Mouse (Mus musculus) cortical plate, adult 2 months (tissue): ENCODE data around the gene Rbm46. TPM values are rescaled to one million over a fixed set of nuclear protein-coding genes. Genes with fewer than 3 reads are reported as not detected.

Source experiments
- H3K27ac ChIP-seq: fragments of 200-500 bp; 2 replicates; pipeline ENCODE4 v1.5.1; 2012; ENCODE audit warnings: low read length, control low read depth, inconsistent platforms; ENCODE audit not compliant: insufficient read depth
- H3K4me1 ChIP-seq: fragments of 200-500 bp; 2 replicates; pipeline ENCODE4 v1.6.1; 2011; ENCODE audit warnings: low read length; ENCODE audit not compliant: control insufficient read depth, insufficient read depth
- H3K4me3 ChIP-seq: fragments of 200-500 bp; 2 replicates; pipeline ENCODE4 v1.5.1; 2011; ENCODE audit warnings: mild to moderate bottlenecking, low read length, control low read depth; ENCODE audit not compliant: insufficient read depth
- CTCF ChIP-seq: fragments of 200-500 bp; IDR thresholded peaks from 2 replicates; pipeline ENCODE4 v1.5.1; 2011; ENCODE audit warnings: mild to moderate bottlenecking, control low read depth, low read length; ENCODE audit not compliant: insufficient read depth; ENCODE audit errors: extremely low read depth
- POLR2A ChIP-seq: fragments of 200-500 bp; IDR thresholded peaks from 2 replicates; pipeline ENCODE4 v1.6.1; 2011; ENCODE audit warnings: mild to moderate bottlenecking, low read length, control low read depth; ENCODE audit not compliant: insufficient read depth; ENCODE audit errors: extremely low read depth
- polyA plus RNA-seq: library from polyadenylated mRNA; depleted of rRNA; stranded (reverse); fragments of >200 nt; gene quantifications from 2 replicates; pipeline ENCODE4 v1.2.3, GENCODE M21; 2012; rRNA removed

Rbm46 gene
- 0.23 and 0.26 TPM in 2 replicates for polyA plus RNA-seq

DNA sequence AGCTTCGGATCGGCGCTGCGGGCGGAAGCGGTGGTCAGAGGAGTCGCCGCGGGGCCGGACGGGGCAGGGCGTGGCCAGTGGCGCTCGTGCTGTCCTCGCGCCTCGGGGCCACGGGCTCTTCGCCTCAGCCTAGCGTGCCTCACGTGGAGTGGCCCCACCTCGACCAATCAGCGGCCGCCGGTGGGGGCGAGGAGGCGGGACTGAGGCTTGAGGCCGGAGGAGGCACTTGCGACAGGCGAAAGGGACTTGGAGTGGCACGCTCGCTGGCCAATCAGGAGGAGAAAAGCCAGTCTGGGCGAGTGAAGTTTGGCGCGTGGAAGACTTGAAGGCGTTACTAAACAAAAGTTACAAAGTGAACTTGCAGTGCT lies at the start of gene Rbm46:
Gene Rbm46 (minus strand): TSS at position 112 of the 368 bp plus-strand sequence.
- TF ChIP-seq POLR2A (no peak), CTCF (no peak)
- no peaks in the 10 kb centered on the region for H3K4me1 ChIP-seq
- no peak within 1 kb of the TSS for H3K27ac ChIP-seq
- H3K4me3 ChIP-seq: peak within 1 kb of the TSS; percentile 10; the same call in 1 of the 2 replicates

DNA sequence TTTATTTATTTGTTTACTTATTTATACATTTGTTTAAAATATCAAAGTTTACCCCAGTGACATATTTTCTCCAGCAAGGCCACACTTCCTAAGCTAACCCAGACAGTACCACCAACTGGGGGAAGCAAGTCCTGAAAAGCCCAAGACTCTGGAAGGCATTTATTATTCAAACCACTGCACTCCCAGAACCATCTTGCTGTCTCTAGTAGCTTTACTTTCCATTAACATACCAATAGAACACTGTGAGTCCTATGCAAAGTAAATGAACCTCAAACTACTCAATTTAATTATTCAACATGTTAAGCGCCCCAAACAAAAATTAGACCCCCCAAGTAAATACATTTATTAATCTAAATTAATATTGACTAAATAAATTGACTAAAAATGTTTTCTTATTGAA lies 39.3 kb upstream of the Rbm46 start:
- Histone ChIP-seq H3K4me1 (no peaks in the 10 kb centered on the region), H3K4me3 (no peak overlapping the region), H3K27ac (no peak overlapping the region)
- TF ChIP-seq POLR2A (no peak), CTCF (no peak)

DNA sequence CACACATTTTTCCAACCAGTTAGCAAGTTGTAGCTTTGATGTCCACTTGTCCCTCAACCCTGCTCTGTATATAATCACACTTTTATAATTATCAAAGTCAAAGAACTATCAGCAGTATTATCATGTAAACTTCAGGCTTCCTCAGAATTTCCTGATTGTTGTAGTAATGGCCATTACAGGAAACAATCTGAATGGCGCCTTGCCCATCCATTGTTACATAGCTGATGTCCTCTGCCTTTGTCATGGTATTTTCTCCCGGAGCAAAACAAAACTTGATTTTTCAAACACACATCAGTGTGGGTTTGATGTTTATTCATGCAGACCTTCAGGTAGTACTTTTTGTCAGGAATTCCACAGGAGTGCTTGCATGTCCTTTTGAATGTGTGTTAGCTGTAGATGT lies 32.4 kb upstream of the Rbm46 start:
- TF ChIP-seq POLR2A (no peak), CTCF (no peak)
- no peak overlapping the region for H3K27ac ChIP-seq
- H3K4me3 ChIP-seq: no peak overlapping the region
- H3K4me1 ChIP-seq: no peaks in the 10 kb centered on the region

DNA sequence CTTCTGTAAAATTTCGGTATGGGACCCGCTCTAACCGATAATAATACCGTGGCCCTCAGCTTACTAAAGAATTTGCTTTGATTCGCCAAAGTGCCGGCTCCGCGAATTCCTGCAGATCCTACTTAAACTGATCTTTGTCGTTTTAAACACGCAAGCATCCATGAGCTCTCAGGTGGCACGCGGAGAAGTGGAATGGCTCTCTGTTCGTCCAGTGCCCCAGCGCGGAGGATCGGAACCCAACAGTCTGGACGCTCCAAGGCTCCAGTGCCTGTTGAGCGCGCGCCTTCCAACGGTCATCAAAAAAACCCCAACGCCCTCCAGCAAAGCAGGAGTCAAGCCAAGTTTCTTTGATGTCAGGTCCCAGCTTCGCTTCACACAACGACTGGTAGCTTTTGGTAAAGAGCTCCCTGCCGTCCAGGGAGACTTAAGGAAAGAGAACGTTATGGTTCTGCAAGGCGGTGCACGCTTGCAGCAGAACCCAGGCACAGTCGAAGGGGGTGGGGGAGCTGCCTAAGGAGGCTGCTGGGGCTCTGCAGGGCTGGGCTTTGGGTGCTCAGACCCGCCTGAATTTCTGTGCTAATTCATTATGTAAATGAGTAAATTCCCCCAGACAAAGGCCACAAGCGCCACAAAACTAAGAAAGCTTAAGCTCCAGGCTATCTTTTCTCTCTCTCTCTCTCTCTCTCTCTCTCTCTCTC lies 28.1 kb upstream of the Rbm46 start:
- Histone ChIP-seq H3K27ac (no peak overlapping the region), H3K4me3 (peak overlapping the region; percentile 24), H3K4me1 (no peaks in the 10 kb centered on the region)
- TF ChIP-seq CTCF (no peak), POLR2A (no peak)

DNA sequence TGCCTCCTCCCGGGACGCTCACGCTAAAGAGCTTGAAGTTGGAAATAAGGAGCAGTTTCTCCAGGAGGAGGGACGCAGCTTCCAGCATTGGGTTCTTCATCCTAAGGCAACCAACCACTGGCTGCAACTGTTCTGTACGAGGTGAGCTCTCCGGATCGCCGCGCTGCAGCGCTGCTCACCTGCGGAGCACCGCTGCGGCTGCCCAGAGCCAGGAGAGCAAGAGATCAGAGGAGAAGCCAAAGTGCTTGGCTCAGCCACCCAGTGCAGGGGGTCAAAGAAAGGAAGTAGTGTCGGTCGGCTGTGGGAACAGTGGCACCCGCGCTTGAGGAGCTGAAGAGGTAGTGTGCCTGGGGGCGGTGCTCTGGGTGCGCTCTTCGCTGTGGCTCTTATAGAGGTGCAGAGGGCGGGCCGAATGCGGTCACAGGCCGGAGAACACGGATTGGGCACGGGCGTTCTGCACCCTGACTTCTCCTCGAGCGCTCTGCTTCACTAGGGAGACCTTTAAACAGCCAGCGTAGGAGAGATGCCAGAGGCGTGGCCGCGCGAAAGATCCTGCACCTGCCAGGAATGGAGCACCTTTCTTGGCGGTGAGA lies 27.4 kb upstream of the Rbm46 start, which contains the start of gene Lrat:
Gene Lrat (minus strand): TSS at position 361 of the 593 bp plus-strand sequence.
- TF ChIP-seq POLR2A: no peak
- TF ChIP-seq CTCF: no peak
- no peaks in the 10 kb centered on the region for H3K4me1 ChIP-seq
- H3K27ac ChIP-seq: no peak within 1 kb of the TSS
- H3K4me3 ChIP-seq: peak within 1 kb of the TSS; percentile 24

DNA sequence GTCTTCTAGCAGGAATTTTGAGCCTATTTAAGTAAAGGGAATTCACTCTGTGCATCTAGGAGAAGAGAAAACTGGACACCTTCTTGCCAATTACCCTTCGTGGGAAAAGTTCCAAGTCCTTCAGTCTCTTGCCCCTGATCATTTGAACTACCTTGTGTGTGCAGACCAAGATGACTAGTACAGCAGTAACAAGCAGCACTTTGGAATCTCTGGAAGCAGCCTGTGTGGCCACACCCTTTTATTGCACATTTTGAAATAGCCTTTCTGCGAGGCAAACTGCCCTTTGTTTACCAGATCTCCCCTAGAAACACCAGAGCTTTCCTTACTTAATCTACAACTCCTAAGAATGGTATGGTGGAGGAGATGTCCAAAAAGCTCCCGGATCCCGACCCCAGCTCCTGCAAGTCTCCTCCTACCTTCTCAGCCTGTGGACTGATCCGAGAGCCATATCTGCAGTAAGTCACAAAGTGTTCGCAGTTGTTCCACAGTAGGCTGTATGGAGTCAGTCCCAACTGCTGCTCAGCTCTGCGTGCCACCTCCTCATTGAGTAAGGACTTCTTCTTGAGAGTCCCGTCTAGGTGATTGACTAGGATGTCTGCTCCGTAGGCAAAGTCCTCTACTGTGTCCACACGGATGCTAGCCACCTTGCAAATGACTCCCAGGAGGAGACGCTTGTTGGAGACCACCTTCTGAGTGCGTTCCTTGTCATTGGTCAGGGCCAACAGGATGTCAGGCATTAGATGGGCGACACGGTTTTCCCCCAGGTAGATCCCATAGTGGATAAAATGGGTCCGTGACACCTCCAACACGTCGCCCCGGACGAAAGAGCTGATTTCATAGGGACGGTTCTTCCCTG lies 26.7 kb upstream of the Rbm46 start:
- Histone ChIP-seq H3K4me1 (no peaks in the 10 kb centered on the region), H3K4me3 (no peak overlapping the region), H3K27ac (no peak overlapping the region)
- TF ChIP-seq POLR2A (no peak), CTCF (no peak)

DNA sequence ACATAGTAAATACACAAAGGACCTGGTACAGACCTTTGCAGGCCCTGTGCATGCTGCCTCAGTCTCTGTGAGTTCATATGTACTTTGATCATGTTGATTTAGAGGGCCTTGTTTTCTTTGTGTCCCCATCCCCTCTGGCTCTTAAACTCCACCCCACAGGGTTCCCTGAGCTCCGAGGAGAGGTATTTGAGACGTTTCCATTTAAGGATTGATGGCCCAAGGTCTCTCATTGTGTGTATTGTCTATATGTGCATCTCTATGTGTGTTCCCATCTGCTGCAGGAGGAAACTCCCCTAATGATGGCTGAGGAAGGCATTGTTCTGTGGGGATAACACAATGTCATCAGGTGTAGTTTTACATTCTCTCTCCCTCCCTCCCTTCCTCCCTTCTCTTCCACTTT lies 12.6 kb upstream of the Rbm46 start:
- no peak for TF ChIP-seq POLR2A
- H3K27ac ChIP-seq: no peak overlapping the region
- no peaks in the 10 kb centered on the region for H3K4me1 ChIP-seq
- H3K4me3 ChIP-seq: no peak overlapping the region

DNA sequence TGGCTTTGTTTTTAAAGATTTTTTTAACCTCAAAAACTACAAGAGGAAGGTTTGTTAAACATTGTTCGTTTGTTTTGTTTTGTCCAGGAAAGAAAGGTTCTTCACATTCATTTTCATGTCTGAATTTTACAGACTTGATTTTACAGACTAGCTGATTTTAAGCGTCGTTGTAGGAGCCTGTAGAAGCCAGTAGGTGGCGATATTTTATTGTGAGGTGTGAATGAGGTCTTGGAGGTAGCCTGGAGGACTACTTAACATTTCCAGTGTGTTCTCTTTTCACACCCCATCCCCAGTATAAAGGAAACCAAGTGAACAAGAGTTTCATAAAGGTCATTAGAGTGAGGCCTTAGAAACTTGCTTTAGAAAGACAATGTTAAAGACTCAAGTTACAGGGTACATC lies 975 bp upstream of the Rbm46 start:
- TF ChIP-seq CTCF: peak; percentile 30; the same call in 1 of the 2 replicates
- no peak for TF ChIP-seq POLR2A
- no peaks in the 10 kb centered on the region for H3K4me1 ChIP-seq
- H3K4me3 ChIP-seq: no peak overlapping the region
- no peak overlapping the region for H3K27ac ChIP-seq

DNA sequence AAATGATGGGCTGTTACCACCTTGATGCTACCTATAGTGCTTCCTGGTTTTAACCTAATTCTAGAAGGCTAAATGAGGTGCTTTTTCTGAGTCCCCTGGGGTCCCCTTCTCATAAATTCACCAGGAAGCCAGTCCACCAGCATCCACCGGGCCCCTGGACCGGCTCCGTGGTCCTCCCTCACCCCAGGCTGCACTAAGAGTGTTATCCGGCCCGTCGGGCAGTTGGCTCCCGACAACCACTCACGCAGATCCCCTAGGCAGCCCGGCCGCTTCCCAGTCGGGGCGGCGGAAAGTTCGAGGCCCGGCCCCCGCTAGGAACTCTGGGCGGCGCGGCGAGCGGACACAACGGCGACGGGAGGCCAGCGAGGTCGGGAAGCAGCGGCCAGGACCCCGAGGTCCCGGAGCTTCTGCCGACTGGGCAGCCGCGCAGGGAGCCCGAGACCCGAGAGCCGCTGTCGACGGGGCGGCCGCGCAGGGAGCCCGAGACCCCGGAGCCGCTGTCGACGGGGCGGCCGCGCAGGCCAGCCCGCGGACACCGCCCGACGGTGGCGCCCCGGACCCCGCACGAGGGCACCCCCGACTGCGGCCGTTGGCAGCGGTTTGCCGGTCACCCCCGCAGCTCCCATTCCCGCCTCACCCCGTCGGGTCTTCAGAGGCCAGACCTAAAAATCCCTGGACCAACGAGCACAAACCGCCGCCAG lies 462 bp downstream of the Rbm46 start:
- no peaks in the 10 kb centered on the region for H3K4me1 ChIP-seq
- peak overlapping the region; percentile 10; the same call in 1 of the 2 replicates for H3K4me3 ChIP-seq
- H3K27ac ChIP-seq: no peak overlapping the region
- no peak for TF ChIP-seq CTCF
- no peak for TF ChIP-seq POLR2A
